Mouse (Mus musculus): ENCODE measurements around the gene Ranbp1. TPM values are rescaled to one million over a fixed set of nuclear protein-coding genes. Genes with fewer than 3 reads are reported as not detected.
A peak's percentile ranks its signal among the peaks of the same experiment; 100 is the strongest.

Gene Ranbp1
- 605 and 763 TPM in 2 replicates for total RNA-seq (2012; rRNA removed)
- 1,124 and 1,127 TPM in 2 replicates for total RNA-seq (2014; rRNA removed)
- 1,263 and 1,327 TPM in 2 replicates for polyA plus RNA-seq (2012; ENCODE audit: insufficient read length, low read depth)

DNA sequence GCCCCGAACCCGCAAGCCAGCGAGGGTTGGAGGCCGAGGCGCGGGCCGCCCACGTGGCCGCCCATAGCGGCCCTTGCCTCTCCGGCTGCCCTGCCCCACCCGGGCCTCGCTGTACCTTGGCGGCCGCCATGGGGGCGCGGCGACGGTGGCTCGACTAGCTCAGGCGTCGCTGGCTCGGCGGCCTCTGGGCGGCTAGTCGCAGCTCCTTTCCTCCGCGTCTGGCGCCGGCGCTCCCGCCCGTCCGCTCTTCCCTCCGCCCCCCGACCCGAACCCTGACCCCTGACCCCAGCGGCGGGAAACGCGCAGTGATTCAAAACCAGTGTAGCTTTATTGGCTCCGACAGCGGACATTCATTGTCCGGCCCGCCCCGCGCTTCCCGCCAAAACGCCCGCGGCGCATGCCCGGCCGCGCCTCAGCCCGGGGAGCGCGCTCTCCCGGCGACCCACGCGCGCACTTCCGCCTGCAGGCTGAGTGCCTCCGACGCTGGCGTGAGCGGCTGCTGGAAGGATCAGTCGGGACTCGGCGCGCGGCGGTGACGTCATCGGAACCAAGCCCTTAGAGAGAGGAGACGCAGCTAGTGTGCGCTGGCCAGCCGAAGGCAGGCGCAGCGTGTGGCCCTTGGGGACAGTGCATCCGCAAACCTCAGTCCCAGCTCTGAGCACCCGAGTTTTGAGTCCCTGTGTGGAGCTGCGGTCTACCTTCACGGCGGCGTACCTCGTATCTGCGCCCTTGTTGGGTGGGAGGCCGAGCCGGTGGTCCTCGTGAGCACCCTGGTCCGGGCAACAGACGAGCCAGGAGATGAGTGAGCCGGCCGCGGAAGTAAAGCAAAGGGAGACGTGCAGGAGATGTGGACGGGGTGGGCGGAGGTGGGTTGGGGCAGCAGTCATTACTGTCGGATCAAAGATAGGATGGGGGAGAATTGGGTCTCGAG, at the start of gene Ranbp1, which contains the start of gene Trmt2a:
Gene Ranbp1, minus strand, starts transcription at position 300 of the 931 bp plus-strand sequence.
Gene Trmt2a, plus strand, starts transcription at position 247 of the 931 bp plus-strand sequence.
- Histone ChIP-seq H3K9me3 (replicated peaks; ENCODE audit: low read length) (no peaks in the 10 kb centered on the region), H3K27me3 (replicated peaks) (no peaks in the 10 kb centered on the region), H3K4me3 (replicated peaks in 1 of 3; ENCODE audit: low read depth in 2 of 3, low read length in 2 of 3, poor library complexity in 1 of 3) (peak within 1 kb of the TSS; percentile 78 to 93 (median 82)), H3K27ac (ENCODE audit: insufficient read depth, low read depth) (peak within 1 kb of the TSS; percentile 69), H3K9ac (ENCODE audit: insufficient read depth, low read depth) (peak within 1 kb of the TSS; percentile 93), H3K79me2 (replicated peaks; ENCODE audit: control insufficient read depth, extremely low read depth, insufficient read depth, poor library complexity, severe bottlenecking) (peaks cover 68% of the 10 kb centered on the region), H3K4me2 (ENCODE audit: insufficient read depth, low read depth, poor library complexity, severe bottlenecking) (peak within 1 kb of the TSS; percentile 97), H3K4me1 (ENCODE audit: control insufficient read depth in 1 of 2, insufficient read depth in 2 of 2) (peaks cover 16 to 54% of the 10 kb centered on the region in 2 experiments), H3K36me3 (replicated peaks in 1 of 2; ENCODE audit: control insufficient read depth in 1 of 2, insufficient read depth in 1 of 2, low read length in 1 of 2) (peaks cover 61 to 77% of the 10 kb centered on the region in 2 experiments)
- DNase-seq (ENCODE audit: extremely low read depth), result peak; percentile 100
- dilution Hi-C loops (cut with MboI; ENCODE audit: extremely low pct_ligation_motif_present, extremely low pct_unique_long_range_greater_than_20kb, low sequenced_read_pairs) (no loop called here), in situ Hi-C loops (cut with MboI; ENCODE audit: low pct_ligation_motif_present, low pct_unique_long_range_greater_than_20kb, low sequenced_read_pairs) (no loop called here)
- TF ChIP-seq ETS1 (conservative IDR thresholded peaks at IDR 0.05; ENCODE audit: low read depth, low read length), result peak; percentile 72
- no peak for TF ChIP-seq EP300 (IDR thresholded peaks at IDR 0.05; ENCODE audit: low read length)
- TF ChIP-seq MXI1 (IDR thresholded peaks at IDR 0.05; ENCODE audit: low read depth, low read length), result peak; percentile 94
- TF ChIP-seq NRF1 (IDR thresholded peaks at IDR 0.05; ENCODE audit: low read depth, low read length), result peak; percentile 97
- TF ChIP-seq RCOR1 (conservative IDR thresholded peaks at IDR 0.05; ENCODE audit: low read depth, low read length), result peak; percentile 83
- peak; percentile 99 for TF ChIP-seq ELF1 (IDR thresholded peaks at IDR 0.05; ENCODE audit: low read depth, low read length)
- TF ChIP-seq POLR2AphosphoS2 (IDR thresholded peaks at IDR 0.05; ENCODE audit: low read depth, low read length), result peak; percentile 96
- no peak; the same call in none of the 2 replicates for TF ChIP-seq BHLHE40 (IDR thresholded peaks at IDR 0.05; ENCODE audit: low read depth, low read length)
- no peak for TF ChIP-seq USF2 (conservative IDR thresholded peaks at IDR 0.05; ENCODE audit: low read depth, low read length)
- 0 out of 2 replicates have a peak, but pooled peaks have one; percentile 93 for TF ChIP-seq ZMIZ1 (IDR thresholded peaks at IDR 0.05; ENCODE audit: low read depth, low read length)
- TF ChIP-seq CHD2 (IDR thresholded peaks at IDR 0.05; ENCODE audit: low read length), result peak; percentile 98
- no peak for TF ChIP-seq CTCF (conservative IDR thresholded peaks at IDR 0.05 in 1 of 2, IDR thresholded peaks at IDR 0.05 in 1 of 2; ENCODE audit: low read depth in 2 of 2, low read length in 2 of 2)
- peak; percentile 79 for TF ChIP-seq GABPA (IDR thresholded peaks at IDR 0.05; ENCODE audit: insufficient replicate concordance, low read depth, low read length)
- TF ChIP-seq MAX (IDR thresholded peaks at IDR 0.05; ENCODE audit: low read length), result peak; percentile 92
- no peak; the same call in none of the 2 replicates for TF ChIP-seq ZNF384 (IDR thresholded peaks at IDR 0.05; ENCODE audit: low read depth, low read length)
- TF ChIP-seq MAFK (IDR thresholded peaks at IDR 0.05; ENCODE audit: insufficient replicate concordance, low read length), result no peak
- peak; percentile 98 for TF ChIP-seq SIN3A (IDR thresholded peaks at IDR 0.05; ENCODE audit: low read length)
- TF ChIP-seq PAX5 (IDR thresholded peaks at IDR 0.05; ENCODE audit: low read length), result no peak
- peak; percentile 100 for TF ChIP-seq MAZ (IDR thresholded peaks at IDR 0.05; ENCODE audit: low read depth, low read length)
- TF ChIP-seq SMC3 (IDR thresholded peaks at IDR 0.05; ENCODE audit: low read depth, low read length), result no peak
- peak; percentile 6; the same call in 1 of the 2 replicates for TF ChIP-seq ZKSCAN1 (IDR thresholded peaks at IDR 0.05; ENCODE audit: borderline replicate concordance, low read depth, low read length)
- TF ChIP-seq TCF12 (IDR thresholded peaks at IDR 0.05; ENCODE audit: low read depth, low read length), result peak; percentile 94
- TF ChIP-seq ZC3H11A (IDR thresholded peaks at IDR 0.05; ENCODE audit: low read depth, low read length), result no peak
- TF ChIP-seq HCFC1 (IDR thresholded peaks at IDR 0.05; ENCODE audit: low read depth, low read length), result peak; percentile 93
- peak; percentile 79 for TF ChIP-seq MYC (IDR thresholded peaks at IDR 0.05; ENCODE audit: low read depth, low read length)
- no peak; the same call in none of the 2 replicates for TF ChIP-seq UBTF (IDR thresholded peaks at IDR 0.05; ENCODE audit: low read depth, low read length)
- TF ChIP-seq JUND (conservative IDR thresholded peaks at IDR 0.05; ENCODE audit: low read depth, low read length), result peak; percentile 50
- TF ChIP-seq RAD21 (IDR thresholded peaks at IDR 0.05; ENCODE audit: low read depth, low read length), result no peak
- TF ChIP-seq KAT2A (IDR thresholded peaks at IDR 0.05; ENCODE audit: insufficient replicate concordance, low read length), result peak; percentile 99
- no peak; the same call in none of the 2 replicates for TF ChIP-seq USF1 (IDR thresholded peaks at IDR 0.05; ENCODE audit: low read depth, low read length)
- peak; percentile 93 for TF ChIP-seq POLR2A (IDR thresholded peaks at IDR 0.05; ENCODE audit: low read depth, low read length)
- TF ChIP-seq E2F4 (IDR thresholded peaks at IDR 0.05; ENCODE audit: insufficient replicate concordance, low read depth, low read length), result peak; percentile 98
- TF ChIP-seq IRF4 (IDR thresholded peaks at IDR 0.05; ENCODE audit: low read depth, low read length), result peak; percentile 85
- no peak; the same call in 1 of the 2 replicates for TF ChIP-seq TBP (conservative IDR thresholded peaks at IDR 0.05; ENCODE audit: low read depth, low read length)
- peak; percentile 70 for TF ChIP-seq JUN (IDR thresholded peaks at IDR 0.05; ENCODE audit: insufficient read depth, low read depth, low read length)
- TF ChIP-seq MEF2A (IDR thresholded peaks at IDR 0.05; ENCODE audit: borderline replicate concordance, low read depth, low read length), result peak; percentile 93
- TF ChIP-seq CHD1 (IDR thresholded peaks at IDR 0.05; ENCODE audit: low read depth, low read length), result no peak
